Mouse (Mus musculus): ENCODE results near the gene Metap1d. TPM values are rescaled to one million over a fixed set of nuclear protein-coding genes. Genes with fewer than 3 reads are reported as not detected.

Metap1d gene
- total RNA-seq (2021) = 32.4 and 34.2 TPM in 2 replicates
- long read RNA-seq, transcript Metap1d-201 (10 exons, 1,321 nt) = major isoform, 20 of 57 reads
- long read RNA-seq, transcript Metap1d-205 (9 exons, 2,770 nt) = minor isoform, 7 of 57 reads
- long read RNA-seq, partial matches to known transcripts = 7 of 57 reads
- long read RNA-seq, other reads (novel, unspliced or antisense) = 23 of 57 reads

- DNase-seq = peak; percentile 94
Observed at GRCm38 (mm10) chr2:71453161-71453916, at the start of gene Metap1d. Gene Metap1d, plus strand, starts transcription at chr2:71453276.

GRCm38 (mm10) chr2:71405613-71406012 lies 47.5 kb upstream of the Metap1d start:
- no peak for DNase-seq

- DNase-seq = no peak
Observed at GRCm38 (mm10) chr2:71418760-71419280, 34.3 kb upstream of the Metap1d start.

- DNase-seq = no peak
Observed at GRCm38 (mm10) chr2:71419408-71419807, 33.7 kb upstream of the Metap1d start.

- DNase-seq = no peak
Observed at GRCm38 (mm10) chr2:71420895-71421425, 32.1 kb upstream of the Metap1d start.

GRCm38 (mm10) chr2:71424545-71424944 lies 28.5 kb upstream of the Metap1d start:
- no peak for DNase-seq

GRCm38 (mm10) chr2:71435440-71435839 lies 17.6 kb upstream of the Metap1d start:
- no peak for DNase-seq

- DNase-seq = no peak
Observed at GRCm38 (mm10) chr2:71443376-71443775, 9.7 kb upstream of the Metap1d start.

- no peak for DNase-seq
Observed at GRCm38 (mm10) chr2:71445536-71446196, 7.4 kb upstream of the Metap1d start.

- DNase-seq = no peak
Observed at GRCm38 (mm10) chr2:71449604-71450003, 3.5 kb upstream of the Metap1d start.

GRCm38 (mm10) chr2:71451761-71452160 lies 1.3 kb upstream of the Metap1d start:
- DNase-seq = no peak

GRCm38 (mm10) chr2:71453917-71454260 lies 813 bp downstream of the Metap1d start:
- DNase-seq = no peak

- DNase-seq = no peak
Observed at GRCm38 (mm10) chr2:71458624-71459023, 5.5 kb downstream of the Metap1d start.

- no peak for DNase-seq
Observed at GRCm38 (mm10) chr2:71459659-71460058, 6.6 kb downstream of the Metap1d start.

- no peak for DNase-seq
Observed at GRCm38 (mm10) chr2:71461139-71461538, 8.1 kb downstream of the Metap1d start.

- DNase-seq = no peak
Observed at GRCm38 (mm10) chr2:71461589-71461988, 8.5 kb downstream of the Metap1d start.

- no peak for DNase-seq
Observed at GRCm38 (mm10) chr2:71462066-71462465, 9.0 kb downstream of the Metap1d start.

- DNase-seq = no peak
Observed at GRCm38 (mm10) chr2:71462553-71462952, 9.5 kb downstream of the Metap1d start.

GRCm38 (mm10) chr2:71466103-71466502 lies 13.0 kb downstream of the Metap1d start:
- DNase-seq = no peak

GRCm38 (mm10) chr2:71466861-71467450 lies 13.9 kb downstream of the Metap1d start:
- DNase-seq = no peak

- DNase-seq = no peak
Observed at GRCm38 (mm10) chr2:71471094-71471493, 18.0 kb downstream of the Metap1d start.

GRCm38 (mm10) chr2:71473830-71474229 lies 20.8 kb downstream of the Metap1d start:
- DNase-seq = no peak

- DNase-seq = no peak
Observed at GRCm38 (mm10) chr2:71474345-71474744, 21.3 kb downstream of the Metap1d start.
